ENCODE assay signal across 13 mouse cellular contexts in the genomic region with DNA sequence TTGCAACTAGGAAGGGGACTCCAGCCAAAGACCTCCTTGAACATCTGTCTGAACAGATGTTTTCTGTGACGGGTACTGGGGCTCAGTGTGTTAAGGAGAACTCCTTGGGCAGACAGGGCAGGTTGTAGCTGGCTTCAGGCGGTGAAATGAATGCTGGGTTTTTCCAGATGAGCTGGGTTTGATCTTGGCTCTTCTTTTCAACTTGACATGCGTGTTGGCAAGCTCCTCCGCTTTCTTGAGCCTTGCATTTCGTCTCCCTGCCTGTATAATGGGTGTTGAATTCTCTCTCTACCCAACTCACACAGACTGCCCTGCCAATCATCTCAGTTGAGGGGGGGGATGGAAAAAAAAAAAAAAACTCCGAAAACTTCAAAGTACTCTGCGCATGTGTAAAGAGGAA.
"Had no signal": no experiment of that assay in that cellular context is flagged by ENCODE, and none has a peak within 500 bp of the region (broad histone marks: within the 10 kb centered on the region; RNA-seq: fewer than 3 reads in every experiment).

No protein-coding gene starts in this region.

- H3K4me2 ChIP-seq: liver, embryonic 13.5 days; midbrain, embryonic 11.5 days; stomach, embryonic 15.5 days had no signal

- DNase-seq: kidney, adult 2 months; kidney, postnatal 25 days; layer of hippocampus, adult 9-11 months; left cerebral cortex, postnatal 4 days; liver, embryonic 13.5 days; lung, adult 2 months; lung, postnatal 14 days; lung, postnatal 4 days; thymus, postnatal 25 days had no signal

- H3K36me3 ChIP-seq: liver, embryonic 13.5 days; stomach, embryonic 15.5 days had no signal

- H3K9ac ChIP-seq: liver, embryonic 13.5 days; stomach, embryonic 15.5 days had no signal

- H3K9me3 ChIP-seq: liver, embryonic 13.5 days; stomach, embryonic 15.5 days had no signal

- H3K27ac ChIP-seq: kidney, postnatal 0 days; layer of hippocampus, adult 2 months; liver, embryonic 13.5 days; stomach, embryonic 15.5 days had no signal

- H3K27me3 ChIP-seq: liver, embryonic 13.5 days; stomach, embryonic 15.5 days had no signal

- H3K4me1 ChIP-seq: liver, embryonic 13.5 days; stomach, embryonic 15.5 days had no signal

- H3K4me3 ChIP-seq: layer of hippocampus, adult 2 months; liver, embryonic 13.5 days; stomach, embryonic 15.5 days had no signal
